ENCODE assay signal across 19 mouse cellular contexts in genomic region chr10:84581191-84581590, GRCm38 (mm10). TPM values are rescaled to one million over a fixed set of nuclear protein-coding genes. Genes with fewer than 3 reads are reported as not detected.
DNase-seq lines count a peak whose midpoint lies in the region; ATAC-seq and TF ChIP-seq lines count a peak whose summit lies in the region.
"Had no signal": no experiment of that assay in that cellular context is flagged by ENCODE, and none has a peak within 500 bp of the region (broad histone marks: within the 10 kb centered on the region; RNA-seq: fewer than 3 reads in every experiment).

No protein-coding gene starts in this region.

- H3K27ac ChIP-seq in lung, postnatal 0 days (ENCODE audit: low read length): no peak overlapping the region
- no peak overlapping the region for H3K27ac ChIP-seq in heart, embryonic 13.5 days (replicated peaks)
- H3K27ac ChIP-seq in forebrain, embryonic 16.5 days (ENCODE audit: low read length): no peak overlapping the region
- H3K27ac ChIP-seq: embryonic facial prominence, embryonic 12.5 days; hindbrain, postnatal 0 days; limb, embryonic 13.5 days had no signal

- peak; percentile 21 to 28 for DNase-seq in adrenal gland, postnatal 36 days
- no peak for DNase-seq in adrenal gland, postnatal 4 days (ENCODE audit: low spot score in 2 of 2)
- peak; percentile 52 for DNase-seq in lung, postnatal 0 days (ENCODE audit: low spot score)
- DNase-seq in lung, postnatal 4 days: no peak
- DNase-seq in lung, postnatal 36 days: peak; percentile 26
- DNase-seq in embryo, embryonic 11 days: no peak
- DNase-seq: B cell, adult 2 months; cerebellum, adult 18-20 months; gastrocnemius, postnatal 14 days; kidney, adult 8-10 months; midbrain, embryonic 14.5 days had no signal

- TF ChIP-seq EP300 in lung, postnatal 0 days (IDR thresholded peaks at IDR 0.05): no peak

- no peak for ATAC-seq in lung, postnatal 0 days
- no peak for ATAC-seq in heart, embryonic 13.5 days (ENCODE audit: extremely low read depth, insufficient number of reproducible peaks, low FRiP score, low TSS enrichment)
- no peak for ATAC-seq in forebrain, embryonic 16.5 days
- ATAC-seq: activated CD4-positive, CD25-positive, alpha-beta regulatory T cell, adult 4 months; hindbrain, postnatal 0 days; Patski had no signal

- 48% methylated on average over 8 of the region's 8 CpGs for WGBS in lung, postnatal 0 days
- WGBS in heart, embryonic 13.5 days: 28% methylated on average over 8 of the region's 8 CpGs
- 80% methylated on average over 8 of the region's 8 CpGs for WGBS in forebrain, embryonic 16.5 days

- TF ChIP-seq CTCF in lung, postnatal 0 days (IDR thresholded peaks at IDR 0.05): no peak

- H3K9ac ChIP-seq in lung, postnatal 0 days (replicated peaks; ENCODE audit: low read depth): no peak overlapping the region
- H3K9ac ChIP-seq in heart, embryonic 13.5 days: no peak overlapping the region
- H3K9ac ChIP-seq in forebrain, embryonic 16.5 days (replicated peaks; ENCODE audit: low read depth, low read length): no peak overlapping the region
- H3K9ac ChIP-seq: embryonic facial prominence, embryonic 12.5 days; limb, embryonic 13.5 days had no signal

- H3K36me3 ChIP-seq in lung, postnatal 0 days (ENCODE audit: insufficient read depth, low read length): no peaks in the 10 kb centered on the region
- no peaks in the 10 kb centered on the region for H3K36me3 ChIP-seq in heart, embryonic 13.5 days
- H3K36me3 ChIP-seq in forebrain, embryonic 16.5 days (ENCODE audit: control insufficient read depth, insufficient read depth): no peaks in the 10 kb centered on the region
- H3K36me3 ChIP-seq: embryonic facial prominence, embryonic 12.5 days; limb, embryonic 13.5 days had no signal

- H3K4me1 ChIP-seq in lung, postnatal 0 days (ENCODE audit: insufficient read depth, low read depth, low read length): peaks cover 26% of the 10 kb centered on the region; the same call in 1 of the 2 replicates
- peaks cover 63% of the 10 kb centered on the region for H3K4me1 ChIP-seq in heart, embryonic 13.5 days
- H3K4me1 ChIP-seq in forebrain, embryonic 16.5 days (replicated peaks; ENCODE audit: control insufficient read depth, insufficient read depth, low read length): peaks cover 11% of the 10 kb centered on the region

- H3K27me3 ChIP-seq in lung, postnatal 0 days (replicated peaks; ENCODE audit: insufficient read depth, low read length): no peaks in the 10 kb centered on the region
- no peaks in the 10 kb centered on the region for H3K27me3 ChIP-seq in heart, embryonic 13.5 days (replicated peaks)
- H3K27me3 ChIP-seq in forebrain, embryonic 16.5 days (replicated peaks; ENCODE audit: control insufficient read depth, insufficient read depth, low read length): 0 out of 2 replicates have a peak, but pooled peaks cover 5% of the 10 kb centered on the region
- H3K27me3 ChIP-seq: embryonic facial prominence, embryonic 12.5 days; limb, embryonic 13.5 days; Patski had no signal

- no peak overlapping the region for H3K4me3 ChIP-seq in lung, postnatal 0 days (ENCODE audit: low read depth, low read length)
- no peak overlapping the region for H3K4me3 ChIP-seq in heart, embryonic 13.5 days
- H3K4me3 ChIP-seq in forebrain, embryonic 16.5 days (replicated peaks; ENCODE audit: low read length): no peak overlapping the region
- H3K4me3 ChIP-seq: embryonic facial prominence, embryonic 12.5 days; limb, embryonic 13.5 days; myocyte had no signal

- no peaks in the 10 kb centered on the region for H3K9me3 ChIP-seq in lung, postnatal 0 days (ENCODE audit: low read length)
- no peaks in the 10 kb centered on the region for H3K9me3 ChIP-seq in heart, embryonic 13.5 days
- no peaks in the 10 kb centered on the region for H3K9me3 ChIP-seq in forebrain, embryonic 16.5 days (ENCODE audit: control insufficient read depth, low read length)
- H3K9me3 ChIP-seq: embryonic facial prominence, embryonic 12.5 days; limb, embryonic 13.5 days had no signal

- no peak overlapping the region for H3K4me2 ChIP-seq in lung, postnatal 0 days (replicated peaks; ENCODE audit: low read depth, low read length)
- peak overlapping the region; percentile 90 for H3K4me2 ChIP-seq in heart, embryonic 13.5 days
- no peak overlapping the region for H3K4me2 ChIP-seq in forebrain, embryonic 16.5 days (ENCODE audit: low read length)
- H3K4me2 ChIP-seq: embryonic facial prominence, embryonic 12.5 days; limb, embryonic 13.5 days had no signal

RNA-seq across cellular contexts. Expression of gene Tcp11l2, which starts 4.8 kb away (rescaled TPM):
- total RNA-seq in adrenal gland, postnatal 36 days (2021): 10 to 100 TPM; 48.0 to 55.3 TPM
- 10 to 100 TPM; 50.1 to 51.2 TPM for total RNA-seq in adrenal gland, postnatal 4 days (2021)
- polyA plus RNA-seq in lung, postnatal 0 days (2015; fragmentation: Nextera tagmentation; extraction: Ambion mirVana): 73.8 and 73.9 TPM in 2 replicates
- 27.9 and 30.6 TPM in 2 replicates for polyA plus RNA-seq in heart, embryonic 13.5 days (2015; fragmentation: Nextera tagmentation; extraction: Ambion mirVana)
- 36.6 and 44.6 TPM in 2 replicates for polyA plus RNA-seq in forebrain, embryonic 16.5 days (2015; fragmentation: Nextera tagmentation; extraction: Ambion mirVana)

RNA-seq across cellular contexts. Expression of gene Polr3b, which starts 40.9 kb away (rescaled TPM):
- total RNA-seq in adrenal gland, postnatal 36 days (2021): 10 to 100 TPM; 22.2 to 37.2 TPM
- 10 to 100 TPM; 28.5 to 31.6 TPM for total RNA-seq in adrenal gland, postnatal 4 days (2021)
- polyA plus RNA-seq in lung, postnatal 0 days (2015; fragmentation: Nextera tagmentation; extraction: Ambion mirVana): 6.2 and 7.8 TPM in 2 replicates
- polyA plus RNA-seq in heart, embryonic 13.5 days (2015; fragmentation: Nextera tagmentation; extraction: Ambion mirVana): 9.4 and 10.7 TPM in 2 replicates
- 15.7 and 16.7 TPM in 2 replicates for polyA plus RNA-seq in forebrain, embryonic 16.5 days (2015; fragmentation: Nextera tagmentation; extraction: Ambion mirVana)

RNA-seq across cellular contexts. Expression of gene Ckap4, which starts 47.3 kb away (rescaled TPM):
- total RNA-seq in adrenal gland, postnatal 36 days (2021): 10 to 100 TPM; 47.1 to 59.6 TPM
- total RNA-seq in adrenal gland, postnatal 4 days (2021): 100 to 1,000 TPM in 1 of 2 experiments, 10 to 100 TPM in 1; 96.9 to 103 TPM
- polyA plus RNA-seq in lung, postnatal 0 days (2015; fragmentation: Nextera tagmentation; extraction: Ambion mirVana): 49.2 and 58.8 TPM in 2 replicates
- 87.9 and 91.5 TPM in 2 replicates for polyA plus RNA-seq in heart, embryonic 13.5 days (2015; fragmentation: Nextera tagmentation; extraction: Ambion mirVana)
- polyA plus RNA-seq in forebrain, embryonic 16.5 days (2015; fragmentation: Nextera tagmentation; extraction: Ambion mirVana): 37.5 and 38.0 TPM in 2 replicates

Comparison
In these comparisons a context has a peak if more than half of its experiments do, and no peak if none do; other contexts are left out.
1. DNase-seq: peak in adrenal gland, postnatal 36 days (2 of 2), lung, postnatal 0 days (single experiment) and lung, postnatal 36 days (single experiment); none in adrenal gland, postnatal 4 days (0 of 2), lung, postnatal 4 days (0 of 2) and embryo, embryonic 11 days (single experiment).